Mouse (Mus musculus) testis, postnatal 14 days (tissue): ENCODE results near the gene Ten1.

Experiments
- DNase-seq: peaks from one replicate; pipeline ENCODE4 v3.0.0; 2021; ENCODE audit warnings: low spot score

The Ten1 gene

DNA sequence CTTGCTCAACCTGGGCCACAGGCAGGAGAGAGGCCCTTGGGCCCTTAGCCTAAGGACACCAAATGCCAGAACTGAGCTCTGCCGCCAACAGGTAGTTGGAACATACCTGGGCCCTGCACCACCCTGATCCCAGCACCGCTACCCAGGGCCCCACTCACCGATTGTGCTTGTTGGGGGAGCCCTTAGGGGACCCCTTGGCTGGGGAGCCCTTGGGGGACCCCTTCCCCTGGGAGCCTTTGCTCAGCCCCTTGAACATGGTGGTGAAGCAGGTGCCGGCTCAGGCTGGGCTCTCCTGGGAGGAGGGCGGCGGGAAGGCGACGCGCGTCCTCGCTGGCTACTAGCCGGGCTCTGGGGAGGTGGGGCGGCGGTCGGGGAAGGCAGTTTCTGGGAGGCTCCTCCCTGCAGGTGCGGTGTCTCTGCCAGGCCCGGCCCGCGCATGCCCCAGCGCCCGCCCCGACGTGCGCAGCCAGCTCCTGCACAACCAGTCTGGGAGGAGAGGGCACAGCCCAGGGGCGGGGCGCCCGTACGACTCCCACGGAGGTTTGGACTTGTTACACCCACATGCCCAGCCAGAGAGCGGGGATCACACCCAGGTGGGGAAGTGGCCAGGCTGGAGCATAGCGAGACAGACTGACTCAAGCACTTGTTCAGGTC lies 39.2 kb downstream of the Ten1 start, which contains the start of gene Evpl:
Gene Evpl (minus strand): TSS at position 336 of the 654 bp plus-strand sequence.
- DNase-seq = peak; percentile 77

DNA sequence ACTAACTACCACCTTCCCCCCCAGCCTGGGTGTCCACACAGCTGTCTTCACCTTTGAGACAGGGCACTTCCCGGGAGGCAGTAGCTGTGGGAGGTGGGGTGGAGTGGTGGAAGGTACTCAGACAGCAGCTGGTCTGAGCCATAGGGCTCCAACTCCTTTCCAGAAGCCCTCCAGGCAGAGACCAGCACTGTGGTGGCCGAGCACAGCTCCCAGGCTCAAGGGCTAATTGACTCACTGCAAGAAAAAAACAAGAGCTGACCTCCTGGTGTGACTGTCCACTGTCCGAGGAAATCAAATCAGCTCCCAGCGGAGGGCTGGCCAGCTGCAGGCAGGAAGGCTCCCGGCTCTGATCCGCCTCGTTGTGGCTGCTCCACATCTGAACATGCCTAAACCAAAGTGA lies 41.1 kb downstream of the Ten1 start:
- DNase-seq = no peak

DNA sequence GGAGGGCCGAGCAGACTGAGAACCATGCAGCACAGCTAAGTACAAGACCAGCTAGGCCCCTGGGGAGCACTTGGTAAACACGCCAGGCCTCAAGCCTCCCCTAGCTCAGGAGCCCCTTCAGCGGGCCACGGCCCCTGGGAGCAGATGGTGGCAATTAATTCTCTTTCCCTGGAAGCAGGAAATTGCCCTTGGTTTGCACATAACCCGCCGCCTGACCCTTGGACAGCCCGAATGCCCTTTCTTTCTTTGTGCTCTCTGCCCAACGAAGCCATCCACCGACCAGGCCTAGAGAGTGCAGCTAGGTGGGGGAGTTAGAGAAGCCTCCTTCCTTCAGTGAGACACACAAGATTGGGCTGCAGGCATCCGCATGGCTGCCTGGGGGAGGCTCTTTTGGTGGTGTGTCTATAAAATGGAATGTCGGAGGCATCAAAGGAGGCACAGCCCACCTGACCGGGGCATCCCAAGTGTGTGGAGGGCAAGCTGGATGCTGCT lies 43.1 kb downstream of the Ten1 start:
- no peak for DNase-seq

DNA sequence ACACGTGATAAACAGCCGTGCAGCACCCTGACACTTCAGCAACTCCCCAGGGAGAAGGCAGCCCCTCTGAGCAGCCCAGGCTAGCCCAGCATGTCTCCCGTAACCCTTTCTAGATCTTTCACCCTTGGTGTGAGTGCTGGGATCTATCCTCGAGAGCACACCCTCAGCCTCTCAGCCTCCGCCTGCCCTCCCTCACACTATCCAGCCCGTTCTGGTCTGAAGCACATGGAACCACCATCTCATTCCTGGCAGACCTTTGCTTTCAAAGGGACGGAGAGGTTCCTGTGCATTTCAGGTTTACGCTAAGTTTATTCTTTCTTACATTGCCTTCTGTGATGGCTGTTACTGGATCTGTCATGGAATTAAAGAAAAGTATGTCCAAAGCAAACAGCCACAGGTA lies 45.9 kb downstream of the Ten1 start:
- no peak for DNase-seq

DNA sequence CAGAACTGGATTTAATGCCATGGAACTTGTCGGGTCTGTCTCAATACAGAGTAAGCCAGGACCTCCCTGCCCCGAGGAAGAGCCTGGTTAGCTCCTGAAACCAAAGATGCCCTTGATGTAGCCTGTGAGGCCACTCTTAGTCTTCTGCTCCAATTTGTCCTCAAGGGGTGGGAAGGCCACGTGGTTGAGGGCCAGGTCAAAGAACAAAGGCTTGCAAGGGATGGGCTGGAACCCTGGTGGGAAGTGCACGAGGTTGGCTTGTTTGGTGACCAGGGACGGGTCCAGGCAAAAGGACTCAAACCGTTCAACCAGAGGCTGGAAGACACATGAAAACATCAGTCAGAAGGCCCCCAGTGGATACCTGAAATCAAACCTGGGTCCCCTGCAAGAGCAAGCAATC lies 47.0 kb downstream of the Ten1 start:
- no peak for DNase-seq

DNA sequence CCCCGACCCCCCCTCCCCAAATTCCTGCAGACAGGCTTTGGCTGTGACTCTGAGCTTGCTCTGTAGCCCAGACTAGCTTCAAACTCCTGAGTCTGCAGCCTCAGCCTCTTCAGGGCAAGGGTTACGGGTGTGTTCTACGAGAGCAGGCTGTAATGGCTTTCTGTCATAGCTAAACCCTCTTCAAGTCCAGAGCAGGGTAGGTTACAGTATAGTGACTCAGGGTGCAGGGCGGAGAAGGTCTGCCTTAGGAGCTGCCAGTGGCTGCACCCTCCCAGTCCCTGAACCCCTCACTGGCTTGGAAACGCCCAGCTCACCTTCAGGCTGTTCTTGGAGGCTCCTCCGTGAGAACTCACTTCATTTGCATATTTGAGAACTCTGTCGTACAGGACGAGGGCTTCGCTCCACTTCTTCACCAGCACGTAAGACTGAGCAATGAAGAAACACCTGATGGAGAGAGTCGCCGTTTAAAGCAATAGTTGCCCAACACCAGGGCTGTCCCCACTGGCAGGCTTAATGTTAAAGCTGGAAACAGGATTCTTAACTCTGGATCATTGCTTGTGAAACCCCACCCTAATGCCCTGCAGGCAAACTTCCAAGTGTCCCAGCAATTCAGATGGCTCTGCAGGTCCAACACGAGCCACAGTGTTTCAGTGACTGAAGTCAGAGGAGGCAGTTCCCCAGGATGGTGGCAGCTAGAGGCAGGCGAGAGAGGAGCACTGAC lies 49.0 kb downstream of the Ten1 start:
- no peak for DNase-seq

DNA sequence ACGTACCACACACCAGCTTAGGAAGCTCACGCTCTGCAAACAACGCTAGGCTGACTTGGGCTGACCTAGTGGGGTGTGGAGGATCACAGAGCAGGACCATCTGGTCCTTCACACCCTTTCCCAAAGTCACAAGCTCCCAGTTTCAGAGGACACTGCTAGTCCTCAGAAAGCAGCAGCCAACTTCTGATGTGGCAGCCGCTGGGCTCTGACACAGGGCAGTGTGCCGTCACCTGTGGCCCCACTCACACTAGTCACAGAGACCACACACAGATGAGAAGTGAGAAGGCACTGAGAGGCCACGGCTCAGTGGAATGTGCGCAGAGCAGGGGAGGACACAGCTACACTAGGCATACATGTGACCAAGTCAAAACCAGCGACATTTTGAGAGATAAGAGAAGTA lies 52.2 kb downstream of the Ten1 start:
- no peak for DNase-seq

DNA sequence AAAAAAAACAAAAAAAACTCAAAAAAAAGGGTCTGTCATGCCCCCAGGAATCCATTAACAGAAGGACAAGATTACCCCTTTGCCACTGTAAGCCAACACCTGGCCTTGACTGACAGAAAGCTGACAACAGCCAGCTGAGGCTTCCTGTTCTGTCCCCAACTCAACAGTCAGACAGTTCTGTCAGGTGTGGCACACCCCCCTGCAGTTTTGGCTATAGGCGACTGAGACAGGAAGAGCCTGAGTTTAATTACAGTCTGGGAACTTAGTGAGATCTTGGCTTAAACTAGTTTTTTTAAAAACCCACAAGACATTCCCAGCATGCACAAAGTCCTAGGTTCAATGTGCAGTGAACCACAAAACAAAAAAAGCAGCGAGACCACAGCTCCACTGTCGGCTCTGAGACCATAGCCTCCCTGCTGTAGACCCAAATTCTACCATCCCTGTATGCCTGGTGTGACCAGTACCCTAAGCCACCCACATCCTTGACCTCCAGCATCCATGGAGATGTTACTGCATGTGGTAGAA lies 54.5 kb downstream of the Ten1 start:
- no peak for DNase-seq

DNA sequence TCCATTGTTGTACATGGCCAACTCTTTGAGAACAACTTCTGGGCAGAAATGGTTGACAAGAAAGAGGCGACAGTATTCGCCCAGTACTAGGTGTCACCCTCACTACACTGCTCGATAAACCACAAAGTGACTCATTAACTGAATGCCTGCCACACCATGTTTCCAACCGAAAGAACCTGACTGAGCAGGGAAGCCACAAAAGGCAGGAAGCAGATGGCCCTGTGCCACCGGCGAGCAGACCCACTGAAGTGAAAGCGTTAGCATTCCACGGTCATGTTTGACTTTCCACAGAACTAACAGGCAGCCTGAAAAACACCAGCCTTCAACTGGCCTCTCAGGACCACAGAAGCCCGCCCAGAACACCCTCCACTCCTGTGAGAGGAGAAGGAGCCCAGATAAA lies 56.0 kb downstream of the Ten1 start:
- DNase-seq = no peak

DNA sequence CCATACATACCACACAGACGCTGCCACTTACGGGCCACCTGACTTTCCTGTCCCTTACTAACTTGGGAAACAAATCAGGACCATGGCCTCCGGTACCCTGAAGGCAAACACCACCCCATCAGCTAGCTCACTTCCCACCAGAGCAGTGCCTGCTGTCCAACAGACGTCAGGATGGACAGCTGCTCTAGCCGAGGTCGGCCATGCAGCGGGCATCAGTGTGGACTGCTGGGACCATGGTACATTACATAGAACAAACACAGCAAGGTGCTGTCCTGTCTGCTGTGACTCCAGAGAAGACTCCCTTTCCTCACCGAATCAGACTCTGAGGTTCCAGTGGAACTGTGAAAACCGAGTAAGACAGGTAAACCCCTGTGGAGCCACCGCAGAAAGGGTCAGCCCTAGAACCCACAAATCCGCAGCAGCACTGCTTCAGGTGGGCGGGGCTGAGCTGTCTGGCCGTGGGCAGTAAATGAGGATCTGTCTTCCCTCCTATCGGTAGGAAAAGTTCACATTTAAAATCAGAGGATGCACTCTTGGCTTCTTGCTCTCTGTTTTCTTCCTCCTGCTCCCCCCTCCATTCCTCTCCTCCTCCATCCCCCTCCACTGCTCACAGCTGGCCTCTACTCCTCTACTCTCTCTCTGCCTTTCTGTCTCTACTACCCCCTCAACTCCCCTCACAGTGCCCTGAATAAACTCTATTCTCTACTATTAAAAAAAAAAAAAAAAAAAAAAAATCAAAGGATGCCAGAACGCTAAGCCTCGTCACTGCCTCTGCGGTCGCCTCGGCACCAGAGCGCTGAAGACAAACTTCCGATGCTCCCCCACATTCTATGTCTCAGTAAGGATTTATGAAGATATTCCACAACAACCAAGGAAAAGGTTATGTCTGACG lies 56.7 kb downstream of the Ten1 start:
- DNase-seq = no peak

DNA sequence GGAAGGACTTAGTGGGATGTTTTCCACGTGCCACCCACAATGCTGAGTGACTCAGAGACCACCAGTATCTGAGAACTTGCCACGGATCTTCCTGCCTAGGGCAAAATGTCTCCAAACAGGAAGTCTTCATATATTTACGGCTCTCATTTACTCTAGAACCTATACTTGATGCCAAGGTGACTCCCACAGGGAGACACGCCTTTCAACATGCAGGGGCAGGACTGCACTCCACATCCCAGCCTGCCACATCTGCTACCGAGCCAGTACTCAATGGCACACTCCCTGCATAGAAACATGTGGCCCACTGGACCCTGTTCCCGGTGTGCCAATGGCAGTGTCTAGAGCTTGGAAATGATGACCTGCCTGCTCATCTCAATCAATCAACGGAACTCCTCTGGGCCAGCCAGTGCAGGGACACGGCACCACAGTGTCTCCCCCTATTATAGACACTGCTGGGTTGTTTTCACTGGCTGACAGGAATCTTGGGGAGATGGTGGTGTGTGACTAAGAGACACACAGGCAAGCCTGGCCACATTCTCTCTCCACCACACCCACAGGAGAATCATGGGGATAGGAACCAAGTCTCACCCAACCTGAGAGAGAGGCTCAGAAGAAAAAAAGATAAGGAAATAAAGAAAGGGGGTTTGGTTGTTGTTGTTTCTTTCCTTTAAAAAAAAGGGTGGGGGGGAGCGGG lies 57.5 kb downstream of the Ten1 start:
- no peak for DNase-seq

DNA sequence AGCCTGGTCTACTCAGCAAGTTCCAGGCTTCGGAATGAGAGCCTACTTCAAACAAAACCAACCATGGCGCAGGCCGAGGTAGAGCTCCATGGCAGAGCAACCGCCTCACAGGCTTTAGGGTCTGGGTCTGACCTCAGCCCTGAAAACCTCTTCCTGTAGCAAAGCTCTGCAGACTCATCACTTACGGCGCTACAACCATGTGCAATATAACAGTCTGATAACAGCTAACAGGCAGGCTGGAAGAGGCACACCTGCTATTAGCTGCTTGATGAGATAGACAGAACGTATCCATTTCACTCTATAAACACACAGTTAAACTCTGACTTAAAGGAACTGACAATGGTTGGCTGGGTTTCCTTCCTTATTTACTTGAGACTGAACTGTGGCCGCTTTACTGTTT lies 60.8 kb downstream of the Ten1 start:
- no peak for DNase-seq

DNA sequence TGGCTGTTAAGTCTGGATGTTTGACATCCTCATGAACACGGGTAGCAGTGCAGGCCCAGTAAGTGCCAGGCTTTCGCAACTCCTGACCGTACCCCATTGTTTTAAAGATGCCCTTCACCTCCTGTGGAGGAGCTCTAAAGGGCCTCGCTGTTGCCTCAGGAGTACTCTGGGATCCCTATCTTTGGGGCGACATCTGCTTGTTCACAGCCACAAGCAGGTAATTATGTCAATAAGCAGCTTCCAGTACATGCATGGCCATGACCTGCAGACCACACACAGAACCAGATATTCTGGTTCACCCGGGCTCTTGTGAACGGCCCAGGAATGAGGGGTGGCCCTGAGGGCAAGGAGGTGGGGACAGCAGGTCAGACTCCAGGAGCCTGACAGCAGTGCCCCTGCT lies 61.6 kb downstream of the Ten1 start:
- no peak for DNase-seq
